Mouse (Mus musculus): ENCODE data around the gene Usp21. TPM values are rescaled to one million over a fixed set of nuclear protein-coding genes. Genes with fewer than 3 reads are reported as not detected.

Usp21 gene
- polyA plus RNA-seq, 1 experiment from 2014 or later, result 91.1 TPM

- no peak overlapping the region for H3K9ac ChIP-seq
- H3K4me2 ChIP-seq (replicated peaks), result no peak overlapping the region
- no peak overlapping the region for H3K4me3 ChIP-seq (replicated peaks)
- 91% methylated on average over 18 of the region's 18 CpGs for WGBS
- no peak for ATAC-seq (ENCODE audit: insufficient number of reproducible peaks, low FRiP score, low TSS enrichment, low read depth)
- H3K9me3 ChIP-seq (replicated peaks), result no peaks in the 10 kb centered on the region
- H3K27ac ChIP-seq (replicated peaks), result no peak overlapping the region
- H3K4me1 ChIP-seq, result peaks cover 42% of the 10 kb centered on the region
- peaks cover 49% of the 10 kb centered on the region for H3K36me3 ChIP-seq
- no peaks in the 10 kb centered on the region for H3K27me3 ChIP-seq
Measured at GRCm38 (mm10) chr1:171283188-171284160, 4.3 kb downstream of the Usp21 start.

GRCm38 (mm10) chr1:171282086-171282805, 5.5 kb downstream of the Usp21 start:
- Histone ChIP-seq H3K4me3 (replicated peaks) (peak overlapping the region; percentile 72; the same call in 1 of the 2 replicates), H3K9ac (no peak overlapping the region), H3K9me3 (replicated peaks) (no peaks in the 10 kb centered on the region), H3K4me1 (peaks cover 37% of the 10 kb centered on the region), H3K27me3 (no peaks in the 10 kb centered on the region), H3K27ac (replicated peaks) (peak overlapping the region; percentile 93), H3K4me2 (replicated peaks) (peak overlapping the region; percentile 84), H3K36me3 (peaks cover 57% of the 10 kb centered on the region)
- WGBS, result 75% methylated on average over 18 of the region's 18 CpGs
- ATAC-seq (ENCODE audit: insufficient number of reproducible peaks, low FRiP score, low TSS enrichment, low read depth), result no peak

- no peaks in the 10 kb centered on the region for H3K27me3 ChIP-seq
- peak overlapping the region; percentile 93 for H3K27ac ChIP-seq (replicated peaks)
- peaks cover 63% of the 10 kb centered on the region for H3K36me3 ChIP-seq
- peak overlapping the region; percentile 72 for H3K4me3 ChIP-seq (replicated peaks)
- WGBS, result under 1% methylated on average over 10 of the region's 10 CpGs
- H3K4me1 ChIP-seq, result peaks cover 30% of the 10 kb centered on the region
- H3K4me2 ChIP-seq (replicated peaks), result peak overlapping the region; percentile 84
- peak; percentile 40 for ATAC-seq (ENCODE audit: insufficient number of reproducible peaks, low FRiP score, low TSS enrichment, low read depth)
- H3K9ac ChIP-seq, result peak overlapping the region; percentile 39
- no peaks in the 10 kb centered on the region for H3K9me3 ChIP-seq (replicated peaks)
Measured at GRCm38 (mm10) chr1:171281528-171281923, 6.3 kb downstream of the Usp21 start.

- no peaks in the 10 kb centered on the region for H3K27me3 ChIP-seq
- peaks cover 63% of the 10 kb centered on the region for H3K36me3 ChIP-seq
- H3K4me3 ChIP-seq (replicated peaks), result peak within 1 kb of the TSS; percentile 72
- no peaks in the 10 kb centered on the region for H3K9me3 ChIP-seq (replicated peaks)
- peaks cover 25% of the 10 kb centered on the region for H3K4me1 ChIP-seq
- WGBS, result 0% methylated on average over 26 of the region's 26 CpGs
- peak within 1 kb of the TSS; percentile 93 for H3K27ac ChIP-seq (replicated peaks)
- ATAC-seq (ENCODE audit: insufficient number of reproducible peaks, low FRiP score, low TSS enrichment, low read depth), result peak; percentile 96
- peak within 1 kb of the TSS; percentile 84 for H3K4me2 ChIP-seq (replicated peaks)
- peak within 1 kb of the TSS; percentile 72 for H3K9ac ChIP-seq
Measured at GRCm38 (mm10) chr1:171280916-171281527, 6.8 kb downstream of the Usp21 start, which contains the start of gene Ppox. Gene Ppox (minus strand): TSS chr1:171281186.

- peaks cover 63% of the 10 kb centered on the region for H3K36me3 ChIP-seq
- H3K4me2 ChIP-seq (replicated peaks), result peak overlapping the region; percentile 84
- H3K9me3 ChIP-seq (replicated peaks), result no peaks in the 10 kb centered on the region
- 0 out of 2 replicates have a peak, but pooled peaks have one; percentile 0 for ATAC-seq (ENCODE audit: insufficient number of reproducible peaks, low FRiP score, low TSS enrichment, low read depth)
- under 1% methylated on average over 25 of the region's 25 CpGs for WGBS
- H3K27me3 ChIP-seq, result no peaks in the 10 kb centered on the region
- 0 out of 2 replicates have a peak overlapping the region, but pooled peaks have one; percentile 56 for H3K27ac ChIP-seq (replicated peaks)
- peak overlapping the region; percentile 72 for H3K4me3 ChIP-seq (replicated peaks)
- H3K9ac ChIP-seq, result peak overlapping the region; percentile 72
- peaks cover 18% of the 10 kb centered on the region for H3K4me1 ChIP-seq
Measured at GRCm38 (mm10) chr1:171280250-171280915, 7.4 kb downstream of the Usp21 start.

- peak overlapping the region; percentile 84 for H3K4me2 ChIP-seq (replicated peaks)
- H3K27me3 ChIP-seq, result no peaks in the 10 kb centered on the region
- H3K9ac ChIP-seq, result peak overlapping the region; percentile 72
- peak overlapping the region; percentile 72 for H3K4me3 ChIP-seq (replicated peaks)
- H3K4me1 ChIP-seq, result peaks cover 17% of the 10 kb centered on the region
- H3K36me3 ChIP-seq, result peaks cover 63% of the 10 kb centered on the region
- no peaks in the 10 kb centered on the region for H3K9me3 ChIP-seq (replicated peaks)
- 68% methylated on average over 5 of the region's 5 CpGs for WGBS
- no peak overlapping the region for H3K27ac ChIP-seq (replicated peaks)
- no peak for ATAC-seq (ENCODE audit: insufficient number of reproducible peaks, low FRiP score, low TSS enrichment, low read depth)
Measured at GRCm38 (mm10) chr1:171279721-171280120, 8.1 kb downstream of the Usp21 start.

GRCm38 (mm10) chr1:171279012-171279705, 8.6 kb downstream of the Usp21 start:
- Histone ChIP-seq H3K4me2 (replicated peaks) (no peak overlapping the region), H3K27ac (replicated peaks) (no peak overlapping the region), H3K27me3 (no peaks in the 10 kb centered on the region), H3K4me3 (replicated peaks) (no peak overlapping the region), H3K9ac (no peak overlapping the region), H3K36me3 (peaks cover 65% of the 10 kb centered on the region), H3K4me1 (peaks cover 17% of the 10 kb centered on the region), H3K9me3 (replicated peaks) (no peaks in the 10 kb centered on the region)
- 82% methylated on average over 14 of the region's 14 CpGs for WGBS
- ATAC-seq (ENCODE audit: insufficient number of reproducible peaks, low FRiP score, low TSS enrichment, low read depth), result no peak

GRCm38 (mm10) chr1:171278436-171278835, 9.4 kb downstream of the Usp21 start:
- H3K27ac ChIP-seq (replicated peaks), result no peak overlapping the region
- 90% methylated on average over 8 of the region's 8 CpGs for WGBS
- H3K9me3 ChIP-seq (replicated peaks), result no peaks in the 10 kb centered on the region
- peaks cover 65% of the 10 kb centered on the region for H3K36me3 ChIP-seq
- no peak overlapping the region for H3K4me3 ChIP-seq (replicated peaks)
- H3K27me3 ChIP-seq, result no peaks in the 10 kb centered on the region
- H3K4me1 ChIP-seq, result peaks cover 17% of the 10 kb centered on the region
- ATAC-seq (ENCODE audit: insufficient number of reproducible peaks, low FRiP score, low TSS enrichment, low read depth), result no peak
- H3K9ac ChIP-seq, result no peak overlapping the region
- H3K4me2 ChIP-seq (replicated peaks), result no peak overlapping the region

- Histone ChIP-seq H3K27me3 (no peaks in the 10 kb centered on the region), H3K9ac (no peak overlapping the region), H3K27ac (replicated peaks) (no peak overlapping the region), H3K4me2 (replicated peaks) (no peak overlapping the region), H3K4me3 (replicated peaks) (no peak overlapping the region), H3K4me1 (peaks cover 17% of the 10 kb centered on the region), H3K9me3 (replicated peaks) (no peaks in the 10 kb centered on the region), H3K36me3 (peaks cover 66% of the 10 kb centered on the region)
- no peak for ATAC-seq (ENCODE audit: insufficient number of reproducible peaks, low FRiP score, low TSS enrichment, low read depth)
- WGBS, result 85% methylated on average over 10 of the region's 10 CpGs
Measured at GRCm38 (mm10) chr1:171277736-171278135, 10.1 kb downstream of the Usp21 start.

GRCm38 (mm10) chr1:171276110-171276748, 11.6 kb downstream of the Usp21 start:
- Histone ChIP-seq H3K9ac (no peak overlapping the region), H3K4me3 (replicated peaks) (no peak overlapping the region), H3K4me2 (replicated peaks) (no peak overlapping the region), H3K27me3 (no peaks in the 10 kb centered on the region), H3K4me1 (peaks cover 21% of the 10 kb centered on the region), H3K27ac (replicated peaks) (no peak overlapping the region), H3K36me3 (peaks cover 63% of the 10 kb centered on the region), H3K9me3 (replicated peaks) (no peaks in the 10 kb centered on the region)
- no peak for ATAC-seq (ENCODE audit: insufficient number of reproducible peaks, low FRiP score, low TSS enrichment, low read depth)
- 93% methylated on average over 14 of the region's 14 CpGs for WGBS

Measured in embryonic facial prominence, embryonic 15.5 days (tissue).